Mouse (Mus musculus): ENCODE data around the gene Bri3. TPM values are rescaled to one million over a fixed set of nuclear protein-coding genes. Genes with fewer than 3 reads are reported as not detected.

The Bri3 gene
- total and polyA plus RNA-seq, 3 experiments = 21.6 to 40.5 TPM; not detected in 1

DNA sequence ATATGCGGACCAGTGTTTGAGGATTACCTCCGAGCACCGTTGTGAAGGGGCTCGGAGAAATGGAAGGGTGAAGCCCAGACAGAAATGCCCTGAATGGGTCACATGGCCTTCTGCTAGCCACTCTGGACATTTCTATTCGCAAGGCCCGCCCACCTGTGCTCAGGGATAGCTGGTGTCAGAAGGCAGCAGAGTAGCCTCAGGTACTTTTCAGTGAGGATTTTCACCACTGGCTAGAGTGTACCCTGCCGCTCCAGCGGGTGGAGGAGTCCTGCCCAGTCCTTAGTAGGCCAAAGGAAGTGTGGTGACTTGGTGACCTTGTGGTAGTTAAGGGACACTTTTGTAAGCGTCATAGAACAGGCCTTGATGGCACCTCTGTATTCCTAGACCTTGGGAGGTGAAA lies 17.1 kb downstream of the Bri3 start:
- H3K9ac ChIP-seq (ENCODE audit: control insufficient read depth, low read depth, low read length, poor library complexity, severe bottlenecking) = no peak overlapping the region
- H3K9me3 ChIP-seq (replicated peaks; ENCODE audit: insufficient read depth, low read length) = no peaks in the 10 kb centered on the region
- no peak overlapping the region for H3K4me3 ChIP-seq (ENCODE audit: control insufficient read depth in 1 of 2, insufficient read depth in 1 of 2, low read depth in 2 of 2, low read length in 2 of 2)
- H3K27ac ChIP-seq (ENCODE audit: control insufficient read depth, low read depth, low read length) = no peak overlapping the region
- no peaks in the 10 kb centered on the region for H3K4me1 ChIP-seq (ENCODE audit: control insufficient read depth in 1 of 2, insufficient read depth in 2 of 2, low read length in 2 of 2)
- TF ChIP-seq RCOR1 (IDR thresholded peaks at IDR 0.05; ENCODE audit: low read depth, low read length) = no peak
- no peak for TF ChIP-seq USF2 (IDR thresholded peaks at IDR 0.05; ENCODE audit: borderline replicate concordance in 1 of 2, insufficient read depth in 1 of 2, low read depth in 1 of 2, low read length in 2 of 2)
- no peak for TF ChIP-seq KAT2A (conservative IDR thresholded peaks at IDR 0.05; ENCODE audit: low read depth, low read length)
- no peak for TF ChIP-seq MEF2A (IDR thresholded peaks at IDR 0.05; ENCODE audit: extremely low read depth, insufficient replicate concordance, low read depth, low read length, poor library complexity, severe bottlenecking)
- no peak for TF ChIP-seq ZC3H11A (IDR thresholded peaks at IDR 0.05; ENCODE audit: low read depth, low read length)
- no peak for TF ChIP-seq TAL1 (IDR thresholded peaks at IDR 0.05; ENCODE audit: low read length)
- no peak for TF ChIP-seq MYB (IDR thresholded peaks at IDR 0.05; ENCODE audit: low read depth, low read length)
- no peak for TF ChIP-seq ETS1 (IDR thresholded peaks at IDR 0.05; ENCODE audit: low read depth, low read length)
- H3K27me3 ChIP-seq (ENCODE audit: control insufficient read depth in 1 of 2, insufficient read depth in 2 of 2, low read length in 2 of 2) = no peaks in the 10 kb centered on the region
- H3K79me2 ChIP-seq (ENCODE audit: control insufficient read depth, insufficient read depth, low read length, poor library complexity) = peaks cover 11% of the 10 kb centered on the region
- no peak for DNase-seq (ENCODE audit: low read depth, low spot score)
- no peaks in the 10 kb centered on the region for H3K36me3 ChIP-seq (ENCODE audit: control insufficient read depth in 1 of 2, insufficient read depth in 2 of 2, low read length in 2 of 2)

DNA sequence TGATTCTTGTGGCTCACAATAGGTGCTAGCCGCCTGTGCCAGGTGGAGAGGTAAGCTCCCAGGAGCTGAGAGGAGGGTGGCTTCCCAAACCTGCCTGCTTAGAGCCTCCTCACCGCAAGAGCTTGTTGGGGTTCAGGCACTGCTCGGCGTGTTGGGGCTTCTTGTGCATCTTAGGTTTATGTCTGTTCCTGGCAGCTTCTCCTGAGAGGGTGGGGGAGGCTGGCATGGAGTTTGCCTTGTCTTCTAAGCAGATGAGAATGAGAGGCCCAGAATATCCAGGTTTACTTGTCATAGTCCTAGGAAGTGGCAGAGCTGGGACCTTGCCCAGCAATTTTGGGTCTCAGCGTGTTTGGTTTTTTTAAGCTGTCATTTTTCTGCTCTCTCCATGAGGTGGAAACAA lies 17.6 kb downstream of the Bri3 start:
- peaks cover 6% of the 10 kb centered on the region; the same call in 1 of the 2 replicates for H3K79me2 ChIP-seq (ENCODE audit: control insufficient read depth, insufficient read depth, low read length, poor library complexity)

More for the DNA sequence above, 17.6 kb downstream of the Bri3 start:
- no peak overlapping the region for H3K9ac ChIP-seq (ENCODE audit: control insufficient read depth, low read depth, low read length, poor library complexity, severe bottlenecking)
- TF ChIP-seq CTCF (IDR thresholded peaks at IDR 0.05 in 2 of 3, conservative IDR thresholded peaks at IDR 0.05 in 1 of 3; ENCODE audit: control insufficient read depth in 1 of 3, insufficient read depth in 1 of 3, low read depth in 2 of 3, low read length in 3 of 3, poor library complexity in 1 of 3, severe bottlenecking in 1 of 3) (no peak), MYC (IDR thresholded peaks at IDR 0.05; ENCODE audit: low read depth, low read length) (no peak), MAZ (IDR thresholded peaks at IDR 0.05; ENCODE audit: low read depth, low read length) (no peak), ZNF384 (IDR thresholded peaks at IDR 0.05; ENCODE audit: low read depth, low read length) (no peak), EP300 (IDR thresholded peaks at IDR 0.05; ENCODE audit: low read depth in 1 of 2, low read length in 2 of 2) (no peak), CHD1 (IDR thresholded peaks at IDR 0.05; ENCODE audit: low read depth, low read length) (no peak), BHLHE40 (IDR thresholded peaks at IDR 0.05; ENCODE audit: borderline replicate concordance, low read depth, low read length) (no peak), MAFK (IDR thresholded peaks at IDR 0.05; ENCODE audit: borderline replicate concordance, low read depth, low read length) (no peak), JUND (IDR thresholded peaks at IDR 0.05; ENCODE audit: low read depth, low read length) (no peak), ELF1 (IDR thresholded peaks at IDR 0.05; ENCODE audit: low read depth, low read length) (no peak), GABPA (IDR thresholded peaks at IDR 0.05; ENCODE audit: low read depth, low read length) (no peak), POLR2A (IDR thresholded peaks at IDR 0.05; ENCODE audit: control insufficient read depth in 1 of 2, insufficient read depth in 1 of 2, low read depth in 1 of 2, low read length in 2 of 2, poor library complexity in 1 of 2) (no peak), MXI1 (IDR thresholded peaks at IDR 0.05; ENCODE audit: low read depth, low read length) (no peak), TBP (IDR thresholded peaks at IDR 0.05; ENCODE audit: low read depth, low read length) (no peak), ZC3H11A (IDR thresholded peaks at IDR 0.05; ENCODE audit: low read depth, low read length) (no peak), TCF12 (IDR thresholded peaks at IDR 0.05; ENCODE audit: low read depth, low read length) (no peak), TAL1 (IDR thresholded peaks at IDR 0.05; ENCODE audit: low read length) (no peak), E2F4 (IDR thresholded peaks at IDR 0.05; ENCODE audit: borderline replicate concordance, low read depth, low read length) (no peak), SMC3 (IDR thresholded peaks at IDR 0.05; ENCODE audit: low read depth, low read length) (no peak), ZKSCAN1 (IDR thresholded peaks at IDR 0.05; ENCODE audit: low read depth, low read length) (no peak)
- no peaks in the 10 kb centered on the region for H3K9me3 ChIP-seq (replicated peaks; ENCODE audit: insufficient read depth, low read length)
- no peaks in the 10 kb centered on the region for H3K4me1 ChIP-seq (ENCODE audit: control insufficient read depth in 1 of 2, insufficient read depth in 2 of 2, low read length in 2 of 2)
- no peaks in the 10 kb centered on the region for H3K36me3 ChIP-seq (ENCODE audit: control insufficient read depth in 1 of 2, insufficient read depth in 2 of 2, low read length in 2 of 2)
- H3K4me3 ChIP-seq (ENCODE audit: control insufficient read depth in 1 of 2, insufficient read depth in 1 of 2, low read depth in 2 of 2, low read length in 2 of 2) = no peak overlapping the region
- DNase-seq (ENCODE audit: low read depth, low spot score) = no peak
- no peaks in the 10 kb centered on the region for H3K27me3 ChIP-seq (ENCODE audit: control insufficient read depth in 1 of 2, insufficient read depth in 2 of 2, low read length in 2 of 2)
- no peak overlapping the region for H3K27ac ChIP-seq (ENCODE audit: control insufficient read depth, low read depth, low read length)
